Mouse (Mus musculus) liver, adult 10 weeks (tissue): Measurements from ENCODE around the gene Tor1a. TPM values are rescaled to one million over a fixed set of nuclear protein-coding genes. Genes with fewer than 3 reads are reported as not detected.

Experiments used
- polyA plus RNA-seq: library from polyadenylated mRNA; stranded (reverse); fragments of 350-450 nt; fragmentation: Illumina TruSeq; extraction: RNeasy Lipid Tissue Mini Kit (QIAGEN cat#74804); gene quantifications from one replicate; pipeline ENCODE4 v1.2.3, GENCODE M21; 2014; ENCODE audit warnings: low read depth, low replicate concordance

Gene Tor1a
- polyA plus RNA-seq = 20.0 TPM

DNA sequence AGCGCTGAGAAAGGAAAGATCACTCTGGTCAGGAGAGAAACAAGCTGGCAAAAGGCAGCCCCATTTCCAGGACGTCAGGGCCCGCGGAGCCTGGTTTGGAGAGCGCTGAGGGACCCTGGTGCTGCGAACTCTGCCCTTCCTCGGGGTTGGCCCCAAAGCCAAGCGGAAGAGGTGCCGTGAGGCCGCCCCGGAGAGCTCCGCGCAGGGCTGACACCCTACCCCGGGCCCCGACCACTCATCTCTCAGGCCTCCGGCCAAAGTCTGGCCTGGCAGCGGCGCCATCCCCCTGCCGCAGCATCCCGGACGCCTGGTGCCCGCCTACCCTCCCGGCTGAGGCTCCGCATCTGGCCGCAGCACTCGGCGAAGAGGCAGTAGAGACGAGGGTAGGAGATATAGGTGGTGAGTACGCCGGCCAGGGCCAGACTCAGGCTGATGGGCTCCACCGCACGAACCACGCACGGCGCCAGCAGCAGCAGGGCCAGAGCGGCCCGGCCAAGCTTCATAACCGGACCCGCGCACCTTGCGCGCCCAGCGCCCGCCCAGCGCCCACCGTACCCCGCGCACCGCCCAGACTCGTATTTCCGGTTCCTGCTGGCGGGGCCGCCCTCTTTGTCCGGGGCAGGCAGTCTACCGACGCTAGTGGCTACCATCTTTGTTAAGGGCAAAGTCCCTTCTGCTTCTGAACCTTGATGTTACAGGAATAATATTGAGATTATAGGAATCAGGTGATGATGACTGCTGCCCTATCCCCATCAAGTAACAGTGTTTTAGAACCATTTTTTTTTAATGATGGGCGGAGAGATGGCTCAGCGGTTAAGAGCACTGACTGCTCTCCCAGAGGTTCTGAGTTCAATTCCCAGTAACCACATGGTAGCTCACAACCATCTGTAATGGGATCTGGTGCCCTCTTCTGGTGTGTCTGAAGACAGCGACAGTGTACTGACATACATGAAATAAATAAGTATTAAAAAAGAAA lies at the start of gene Tor1a:
Gene Tor1a (minus strand): TSS at position 582 of the 976 bp plus-strand sequence.

DNA sequence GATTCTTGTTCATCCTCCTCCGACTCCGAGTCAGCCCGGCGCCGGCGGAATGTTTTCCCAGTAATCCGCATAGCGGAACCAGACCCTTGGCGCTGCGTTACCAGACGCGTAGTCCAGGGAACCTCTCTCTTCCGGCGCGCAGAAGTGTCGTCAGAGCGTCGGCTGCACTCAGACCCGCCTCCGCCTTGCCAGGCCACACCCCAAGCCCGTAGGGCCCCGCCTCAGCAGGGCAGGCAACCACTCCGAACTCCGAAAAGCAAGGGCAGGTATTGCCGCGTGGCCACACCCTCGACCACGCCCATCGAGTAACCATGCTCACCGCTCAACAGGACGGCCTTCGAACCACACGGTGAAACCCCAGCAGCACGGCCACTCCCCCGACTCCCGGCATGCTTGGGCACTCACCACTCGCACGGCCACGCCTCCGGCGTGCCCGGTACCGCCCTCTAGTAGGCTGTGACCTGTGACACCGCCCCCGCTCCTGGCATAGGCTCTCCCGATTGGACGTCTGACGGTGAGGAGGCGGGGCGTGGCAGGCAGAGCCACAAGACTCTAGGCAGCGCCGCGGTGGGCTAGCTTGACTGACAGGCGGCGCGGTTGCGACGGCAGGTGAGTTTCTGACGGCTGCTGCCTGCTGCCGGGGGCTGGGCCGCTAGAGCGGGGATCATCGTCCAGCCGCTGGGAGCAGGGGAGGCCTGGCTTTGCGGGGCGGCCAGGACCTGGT lies 14.2 kb upstream of the Tor1a start, which contains the start of the genes BC005624 and Usp20:
Gene BC005624 (minus strand): TSS at position 412 of the 724 bp plus-strand sequence.
Gene Usp20 (plus strand): TSS at position 490 of the 724 bp plus-strand sequence.

DNA sequence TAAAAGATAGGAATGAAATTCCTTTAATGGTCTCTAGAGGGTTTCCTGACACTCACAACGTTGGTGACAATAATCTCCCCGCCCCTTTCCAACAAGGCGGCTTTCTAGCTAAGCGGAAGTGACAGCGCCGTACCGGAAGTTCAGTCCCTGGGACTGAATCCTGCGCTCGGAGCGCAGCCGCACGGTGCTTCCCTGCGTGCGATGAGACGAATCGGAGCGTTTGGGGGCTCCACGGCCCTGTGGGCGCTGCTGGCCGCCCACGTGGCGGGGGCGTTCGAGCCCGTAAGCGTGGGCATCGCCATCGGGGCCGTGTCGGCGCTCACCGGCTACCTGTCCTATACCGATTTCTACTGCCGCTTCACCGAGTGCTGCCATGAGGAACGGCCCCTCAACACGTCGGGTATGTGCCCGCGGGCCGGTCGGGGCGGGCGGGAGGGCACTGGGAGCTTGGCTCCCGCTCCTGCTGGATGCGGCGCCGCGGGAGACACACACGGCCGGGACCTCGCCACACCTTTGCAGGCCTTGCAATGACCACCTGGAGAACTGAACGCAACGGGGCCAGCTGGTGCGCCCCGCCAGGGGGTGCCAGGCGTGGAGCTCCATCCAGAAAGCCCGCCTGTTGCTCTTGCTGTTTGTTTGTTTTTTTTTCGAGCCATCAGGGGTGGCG lies 14.8 kb downstream of the Tor1a start, which contains the start of gene Tor1b:
Gene Tor1b (plus strand): TSS at position 136 of the 667 bp plus-strand sequence.

DNA sequence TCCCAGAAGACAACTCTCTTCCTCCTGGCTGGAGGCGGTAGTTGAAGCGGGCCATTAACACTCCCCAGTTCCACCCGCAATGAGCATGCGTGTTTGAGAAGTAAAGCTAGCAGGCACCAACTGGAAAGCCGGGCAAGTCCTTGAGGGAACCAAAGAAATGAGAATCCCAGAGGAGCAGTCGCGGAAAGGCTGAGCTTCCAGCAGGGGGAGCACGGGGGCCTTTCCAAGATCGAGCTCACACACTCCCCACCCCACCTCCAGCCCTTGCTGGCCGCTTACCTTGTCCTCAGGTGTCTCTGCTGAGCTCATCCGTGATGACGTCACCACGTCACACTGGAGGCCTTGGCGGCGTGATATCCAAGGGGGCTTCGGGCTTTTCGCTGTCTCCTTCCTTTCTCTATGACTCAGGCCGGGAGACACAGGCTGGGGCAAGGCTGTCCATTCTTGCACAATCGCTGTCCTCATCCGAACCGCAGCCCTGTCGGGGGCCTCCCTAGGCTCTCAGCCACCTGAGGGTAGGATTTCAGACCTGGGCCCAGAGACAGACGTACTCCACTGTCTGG lies 38.2 kb downstream of the Tor1a start, which contains the start of gene Ptges:
Gene Ptges (minus strand): TSS at position 381 of the 563 bp plus-strand sequence.

Other genes starting within 250 kb of the Tor1a start
- not detected for gene 1700001O22Rik, start 164.3 kb downstream of the Tor1a start, polyA plus RNA-seq
- 0.58 TPM for gene Ntmt1, start 160.1 kb downstream of the Tor1a start, polyA plus RNA-seq
- not detected for gene Asb6, start 137.6 kb downstream of the Tor1a start, polyA plus RNA-seq
- not detected for gene Prrx2, start 133.0 kb downstream of the Tor1a start, polyA plus RNA-seq
- gene Ptges, start 38.1 kb downstream of the Tor1a start, polyA plus RNA-seq = 0.26 TPM
- gene Tor1b, start 15.0 kb downstream of the Tor1a start, polyA plus RNA-seq = 13.8 TPM
- 13.6 TPM for gene BC005624, start 14.3 kb upstream of the Tor1a start, polyA plus RNA-seq
- gene Usp20, start 14.3 kb upstream of the Tor1a start, polyA plus RNA-seq = 0.45 TPM
- 7.6 TPM for gene Fnbp1, start 174.1 kb upstream of the Tor1a start, polyA plus RNA-seq
- 9.2 TPM for gene Gpr107, start 184.4 kb upstream of the Tor1a start, polyA plus RNA-seq